Comparison of ENCODE assay signal across 23 mouse cellular contexts in the genomic region with DNA sequence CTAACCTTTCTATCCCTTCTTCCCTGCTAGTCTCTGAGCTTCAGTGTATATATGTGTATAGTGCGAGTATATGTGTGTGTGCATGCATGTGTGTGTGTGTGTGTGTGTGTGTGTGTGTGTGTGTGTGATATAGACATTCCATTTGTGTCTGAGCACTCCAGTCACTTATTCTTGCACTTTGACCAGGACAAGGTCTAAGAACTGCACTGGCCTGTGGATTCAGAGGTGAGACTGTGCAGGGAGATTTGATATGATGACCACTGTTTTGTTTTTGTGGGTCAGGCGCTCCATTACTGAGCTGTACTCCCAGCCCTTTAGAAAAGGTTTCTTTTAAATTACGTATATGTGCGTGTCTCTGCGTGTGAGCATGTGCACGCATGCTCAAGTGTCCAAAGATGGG. TPM values are rescaled to one million over a fixed set of nuclear protein-coding genes. Genes with fewer than 3 reads are reported as not detected.
DNase-seq lines count a peak whose midpoint lies in the region; ATAC-seq and TF ChIP-seq lines count a peak whose summit lies in the region.
"Had no signal": no experiment of that assay in that cellular context is flagged by ENCODE, and none has a peak within 500 bp of the region (broad histone marks: within the 10 kb centered on the region; RNA-seq: fewer than 3 reads in every experiment).

No protein-coding gene starts in this region.

- H3K4me3 ChIP-seq in kidney, adult 2 months (ENCODE audit: insufficient read depth, low read depth, low read length) = no peak overlapping the region
- H3K4me3 ChIP-seq in kidney, embryonic 16.5 days (ENCODE audit: low read length) = no peak overlapping the region
- H3K4me3 ChIP-seq in kidney, embryonic 15.5 days (replicated peaks) = no peak overlapping the region
- H3K4me3 ChIP-seq in lung, postnatal 0 days (ENCODE audit: low read depth, low read length) = no peak overlapping the region
- H3K4me3 ChIP-seq: embryonic facial prominence, embryonic 13.5 days; embryonic facial prominence, embryonic 15.5 days; erythroblast, embryonic 14.5 days; forebrain, embryonic 10.5 days; forebrain, embryonic 12.5 days had no signal

- 89% methylated on average over 6 of the region's 6 CpGs for WGBS in kidney, adult 2 months
- 96% methylated on average over 6 of the region's 6 CpGs for WGBS in kidney, embryonic 16.5 days
- 94% methylated on average over 6 of the region's 6 CpGs for WGBS in kidney, embryonic 15.5 days
- WGBS in lung, postnatal 0 days = 93% methylated on average over 6 of the region's 6 CpGs

- no peak for TF ChIP-seq POLR2A in kidney, adult 2 months (IDR thresholded peaks at IDR 0.05; ENCODE audit: low read depth, low read length)

- no peak overlapping the region for H3K9ac ChIP-seq in kidney, embryonic 16.5 days (replicated peaks; ENCODE audit: low read length)
- no peak overlapping the region for H3K9ac ChIP-seq in kidney, embryonic 15.5 days
- H3K9ac ChIP-seq in lung, postnatal 0 days (replicated peaks; ENCODE audit: low read depth) = no peak overlapping the region
- H3K9ac ChIP-seq: embryonic facial prominence, embryonic 13.5 days; embryonic facial prominence, embryonic 15.5 days; forebrain, embryonic 12.5 days had no signal

- no peaks in the 10 kb centered on the region for H3K27me3 ChIP-seq in kidney, adult 2 months (replicated peaks; ENCODE audit: control insufficient read depth, insufficient read depth, low read length)
- no peaks in the 10 kb centered on the region for H3K27me3 ChIP-seq in kidney, embryonic 16.5 days (ENCODE audit: insufficient read depth, low read length)
- no peaks in the 10 kb centered on the region for H3K27me3 ChIP-seq in kidney, embryonic 15.5 days
- no peaks in the 10 kb centered on the region for H3K27me3 ChIP-seq in lung, postnatal 0 days (replicated peaks; ENCODE audit: insufficient read depth, low read length)
- H3K27me3 ChIP-seq: embryonic facial prominence, embryonic 13.5 days; embryonic facial prominence, embryonic 15.5 days; forebrain, embryonic 12.5 days had no signal

- ATAC-seq in kidney, embryonic 16.5 days (ENCODE audit: low FRiP score, low TSS enrichment) = no peak
- no peak for ATAC-seq in kidney, embryonic 15.5 days (replicated peaks; ENCODE audit: low FRiP score)
- no peak for ATAC-seq in lung, postnatal 0 days
- ATAC-seq: forebrain, embryonic 14.5 days had no signal

- H3K36me3 ChIP-seq in kidney, adult 2 months (ENCODE audit: control insufficient read depth, insufficient read depth, low read length) = no peaks in the 10 kb centered on the region
- H3K36me3 ChIP-seq in kidney, embryonic 16.5 days (ENCODE audit: insufficient read depth, low read length) = no peaks in the 10 kb centered on the region
- no peaks in the 10 kb centered on the region for H3K36me3 ChIP-seq in kidney, embryonic 15.5 days
- H3K36me3 ChIP-seq in lung, postnatal 0 days (ENCODE audit: insufficient read depth, low read length) = no peaks in the 10 kb centered on the region
- H3K36me3 ChIP-seq: embryonic facial prominence, embryonic 13.5 days; embryonic facial prominence, embryonic 15.5 days; forebrain, embryonic 10.5 days; forebrain, embryonic 12.5 days had no signal

- TF ChIP-seq CTCF in kidney, adult 2 months (conservative IDR thresholded peaks at IDR 0.05; ENCODE audit: insufficient read depth, insufficient read length, low read depth, low read length) = no peak
- TF ChIP-seq CTCF in lung, postnatal 0 days (IDR thresholded peaks at IDR 0.05) = no peak

- H3K9me3 ChIP-seq in kidney, embryonic 16.5 days (ENCODE audit: low read length) = 0 out of 2 replicates have a peak, but pooled peaks cover 2% of the 10 kb centered on the region
- H3K9me3 ChIP-seq in kidney, embryonic 15.5 days (replicated peaks) = no peaks in the 10 kb centered on the region
- no peaks in the 10 kb centered on the region for H3K9me3 ChIP-seq in lung, postnatal 0 days (ENCODE audit: low read length)
- H3K9me3 ChIP-seq: embryonic facial prominence, embryonic 13.5 days; embryonic facial prominence, embryonic 15.5 days; forebrain, embryonic 10.5 days; forebrain, embryonic 12.5 days had no signal

- peaks cover 14% of the 10 kb centered on the region; the same call in 1 of the 2 replicates for H3K4me1 ChIP-seq in kidney, adult 2 months (ENCODE audit: control insufficient read depth, insufficient read depth, low read length)
- H3K4me1 ChIP-seq in kidney, embryonic 16.5 days (ENCODE audit: insufficient read depth, low read length) = peaks cover 6% of the 10 kb centered on the region
- H3K4me1 ChIP-seq in kidney, embryonic 15.5 days = peaks cover 10% of the 10 kb centered on the region
- peaks cover 3% of the 10 kb centered on the region; the same call in 1 of the 2 replicates for H3K4me1 ChIP-seq in lung, postnatal 0 days (ENCODE audit: insufficient read depth, low read depth, low read length)
- H3K4me1 ChIP-seq: forebrain, embryonic 12.5 days had no signal

- peak overlapping the region; percentile 17; the same call in 1 of the 2 replicates for H3K27ac ChIP-seq in kidney, adult 2 months (ENCODE audit: insufficient read depth, low read depth, low read length)
- H3K27ac ChIP-seq in kidney, embryonic 16.5 days (ENCODE audit: low read length) = no peak overlapping the region
- no peak overlapping the region for H3K27ac ChIP-seq in kidney, embryonic 15.5 days
- no peak overlapping the region for H3K27ac ChIP-seq in lung, postnatal 0 days (ENCODE audit: low read length)
- H3K27ac ChIP-seq: embryonic facial prominence, embryonic 13.5 days; embryonic facial prominence, embryonic 15.5 days; forebrain, embryonic 10.5 days; forebrain, embryonic 12.5 days had no signal

- no peak for TF ChIP-seq EP300 in lung, postnatal 0 days (IDR thresholded peaks at IDR 0.05)

- H3K4me2 ChIP-seq in kidney, embryonic 16.5 days (replicated peaks; ENCODE audit: low read depth, low read length) = no peak overlapping the region
- no peak overlapping the region for H3K4me2 ChIP-seq in kidney, embryonic 15.5 days
- H3K4me2 ChIP-seq in lung, postnatal 0 days (replicated peaks; ENCODE audit: low read depth, low read length) = no peak overlapping the region
- H3K4me2 ChIP-seq: embryonic facial prominence, embryonic 13.5 days; embryonic facial prominence, embryonic 15.5 days; forebrain, embryonic 12.5 days had no signal

- DNase-seq in kidney, adult 2 months = peak; percentile 70
- DNase-seq in kidney, adult 9 months = peak; percentile 74
- peak; percentile 37 for DNase-seq in kidney, postnatal 14 days
- peak; percentile 39 to 43 for DNase-seq in kidney, postnatal 36 days
- DNase-seq in lung, postnatal 0 days (ENCODE audit: low spot score) = no peak
- DNase-seq: adrenal gland, adult 2 months; adrenal gland, postnatal 10 days; adrenal gland, postnatal 25 days; cerebellum, adult 11 months; cerebellum, adult 18-20 months; cerebellum, adult 8-10 months; cerebellum, adult 9-11 months; cerebellum, postnatal 14 days; cerebellum, postnatal 36 days; embryo, embryonic 11 days had no signal

RNA-seq across cellular contexts. Expression of gene Slc25a17, which starts 54.1 kb away (rescaled TPM):
- polyA plus RNA-seq in kidney, adult 2 months (2012; rRNA removed) = 78.3 and 78.6 TPM in 2 replicates
- 134 and 148 TPM in 2 replicates for polyA plus RNA-seq in kidney, embryonic 16.5 days (2015; fragmentation: Nextera tagmentation; extraction: Ambion mirVana)
- polyA plus RNA-seq in kidney, embryonic 15.5 days (2015; fragmentation: Nextera tagmentation; extraction: Ambion mirVana) = 122 and 128 TPM in 2 replicates
- polyA plus RNA-seq in lung, postnatal 0 days (2015; fragmentation: Nextera tagmentation; extraction: Ambion mirVana) = 96.7 and 97.3 TPM in 2 replicates
